Mouse (Mus musculus): ENCODE measurements at regions not wholly inside any gene's neighbourhood (a gene's known extent, or its start where the extent isn't known, plus 50 kb on each side); places are given as distances from the start of the nearest gene placed in this dataset.

DNA sequence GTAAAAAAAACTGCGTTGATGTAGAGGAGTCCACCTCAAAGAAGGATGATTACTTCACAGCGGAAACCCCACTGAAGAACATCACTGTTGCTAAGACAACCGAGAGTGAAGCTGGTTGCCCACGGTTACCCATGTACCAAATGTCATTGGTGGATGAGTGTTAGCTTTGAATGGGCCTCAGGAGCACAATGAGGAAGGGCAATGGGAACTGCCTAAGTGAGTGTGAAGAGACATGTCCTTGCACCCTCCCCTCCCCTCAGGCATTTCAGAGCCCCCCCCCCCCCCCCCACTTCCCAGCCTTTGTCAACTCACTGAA is 96.1 kb upstream of the Chd2 start:
- Histone ChIP-seq H3K4me3 (ENCODE audit: insufficient read depth, low read length) (no peak overlapping the region), H3K27ac (ENCODE audit: insufficient read depth, low read length) (no peak overlapping the region), H3K4me1 (ENCODE audit: control insufficient read depth, insufficient read depth, low read length) (no peaks in the 10 kb centered on the region)
- TF ChIP-seq CTCF (IDR thresholded peaks at IDR 0.05; ENCODE audit: borderline replicate concordance, insufficient read depth, low read length) = no peak
- no peak for TF ChIP-seq POLR2A (IDR thresholded peaks at IDR 0.05; ENCODE audit: low read depth, low read length)

DNA sequence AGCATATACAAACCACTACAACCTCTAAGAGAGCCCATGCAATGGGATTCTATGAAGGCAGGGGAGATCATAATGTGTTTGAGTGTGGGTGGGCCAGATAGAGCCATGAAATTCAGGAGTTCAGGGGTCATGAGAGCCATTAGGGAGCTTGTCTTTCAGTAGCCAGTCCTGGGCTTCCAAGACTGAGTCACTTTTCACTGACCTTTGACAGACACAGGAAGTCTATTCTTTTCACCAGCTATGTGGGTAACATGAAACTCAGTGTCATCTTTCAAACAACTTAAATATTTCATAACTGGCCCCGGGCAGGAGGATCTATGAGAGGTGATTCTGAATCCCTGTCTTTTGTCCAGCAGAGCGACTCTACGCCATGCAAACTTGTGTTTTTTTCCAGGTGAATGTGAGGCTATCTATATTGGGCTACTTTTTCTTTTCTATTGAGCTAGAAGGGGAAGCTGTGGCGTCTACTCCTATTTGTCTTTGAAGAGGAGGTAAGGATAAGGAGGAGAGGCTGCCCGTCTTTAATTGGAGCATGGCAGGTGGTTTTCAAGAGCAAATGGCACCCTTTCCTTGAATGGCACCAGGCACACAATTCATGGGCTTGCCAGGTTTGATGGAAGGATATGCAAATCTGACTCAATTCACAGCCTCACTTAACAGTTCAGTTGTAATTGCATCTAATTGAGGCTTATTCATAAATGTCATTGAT is 95.6 kb upstream of the Chd2 start:
- H3K4me3 ChIP-seq (ENCODE audit: insufficient read depth, low read length) = no peak overlapping the region
- H3K27ac ChIP-seq (ENCODE audit: insufficient read depth, low read length) = no peak overlapping the region
- no peak for TF ChIP-seq POLR2A (IDR thresholded peaks at IDR 0.05; ENCODE audit: low read depth, low read length)
- no peak for TF ChIP-seq CTCF (IDR thresholded peaks at IDR 0.05; ENCODE audit: borderline replicate concordance, insufficient read depth, low read length)
- no peaks in the 10 kb centered on the region for H3K4me1 ChIP-seq (ENCODE audit: control insufficient read depth, insufficient read depth, low read length)

DNA sequence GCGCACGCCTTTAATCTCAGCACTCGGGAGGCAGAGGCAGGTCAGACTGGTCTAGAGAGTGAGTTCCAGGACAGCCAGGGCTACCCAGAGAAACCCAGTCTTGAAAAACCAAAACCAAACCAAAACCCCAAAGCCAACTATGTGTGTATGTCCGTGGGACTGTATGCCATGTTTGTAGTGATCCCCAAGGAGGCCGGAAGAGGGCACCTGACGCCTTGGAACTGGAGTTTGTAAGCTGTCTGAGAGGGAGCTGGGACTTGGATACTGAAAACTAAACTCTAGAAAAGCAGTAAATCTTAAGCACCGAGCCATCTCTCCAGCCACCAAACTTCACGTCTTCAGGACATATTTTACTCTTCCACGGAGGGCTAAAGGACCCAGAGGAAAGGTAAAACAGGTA is 93.8 kb upstream of the Chd2 start:
- TF ChIP-seq POLR2A (IDR thresholded peaks at IDR 0.05; ENCODE audit: low read depth, low read length) (no peak), CTCF (IDR thresholded peaks at IDR 0.05; ENCODE audit: borderline replicate concordance, insufficient read depth, low read length) (no peak)
- H3K27ac ChIP-seq (ENCODE audit: insufficient read depth, low read length) = no peak overlapping the region
- H3K4me1 ChIP-seq (ENCODE audit: control insufficient read depth, insufficient read depth, low read length) = no peaks in the 10 kb centered on the region
- H3K4me3 ChIP-seq (ENCODE audit: insufficient read depth, low read length) = no peak overlapping the region

- no peaks in the 10 kb centered on the region for H3K4me1 ChIP-seq (ENCODE audit: control insufficient read depth, insufficient read depth, low read length)
- no peak overlapping the region for H3K27ac ChIP-seq (ENCODE audit: insufficient read depth, low read length)
- TF ChIP-seq POLR2A (IDR thresholded peaks at IDR 0.05; ENCODE audit: low read depth, low read length) = no peak
- no peak for TF ChIP-seq CTCF (IDR thresholded peaks at IDR 0.05; ENCODE audit: borderline replicate concordance, insufficient read depth, low read length)
- H3K4me3 ChIP-seq (ENCODE audit: insufficient read depth, low read length) = no peak overlapping the region
Observed at GRCm38 (mm10) chr7:73630790-73631189, 89.2 kb upstream of the Chd2 start.

DNA sequence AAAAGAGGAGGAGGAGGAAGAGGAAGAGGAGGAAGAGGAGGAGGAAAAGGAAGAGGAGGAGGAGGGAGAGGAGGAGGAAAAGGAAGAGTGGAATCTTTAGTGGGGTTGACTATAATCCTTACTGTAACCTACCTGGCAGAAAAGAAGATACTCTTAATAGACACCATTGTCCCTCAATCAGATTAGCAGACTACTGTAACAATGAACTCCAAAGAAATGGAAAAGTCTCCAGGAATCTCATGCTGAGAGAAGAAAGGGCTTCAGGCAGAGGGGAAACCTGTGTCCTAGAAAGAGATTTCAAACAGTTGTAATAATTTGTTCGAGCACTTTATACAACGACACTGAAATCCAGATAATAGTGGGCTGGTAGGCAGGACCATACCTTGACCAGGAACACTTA is 87.6 kb upstream of the Chd2 start:
- no peak for TF ChIP-seq POLR2A (IDR thresholded peaks at IDR 0.05; ENCODE audit: low read depth, low read length)
- no peak for TF ChIP-seq CTCF (IDR thresholded peaks at IDR 0.05; ENCODE audit: borderline replicate concordance, insufficient read depth, low read length)
- Histone ChIP-seq H3K27ac (ENCODE audit: insufficient read depth, low read length) (no peak overlapping the region), H3K4me1 (ENCODE audit: control insufficient read depth, insufficient read depth, low read length) (no peaks in the 10 kb centered on the region), H3K4me3 (ENCODE audit: insufficient read depth, low read length) (no peak overlapping the region)

DNA sequence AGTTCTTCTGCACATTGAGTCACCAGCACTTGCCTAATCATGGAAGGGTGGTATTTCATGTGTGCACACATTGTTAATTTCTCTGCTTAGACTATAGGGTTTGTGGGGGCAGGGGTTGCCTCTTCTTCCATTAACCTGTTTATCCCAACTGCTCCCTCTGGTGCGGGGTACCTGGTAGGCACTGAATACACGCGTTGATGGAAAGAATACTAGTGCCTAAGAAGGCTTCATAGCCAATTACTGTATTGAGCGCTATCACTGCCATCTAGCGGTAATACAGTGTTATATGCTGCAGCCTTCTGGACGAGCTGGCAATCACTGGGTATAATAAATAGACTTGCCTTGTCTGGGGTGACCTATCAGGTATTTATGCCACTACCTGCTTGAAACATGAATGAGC is 86.4 kb upstream of the Chd2 start:
- no peak; the same call in 1 of the 2 replicates for TF ChIP-seq CTCF (IDR thresholded peaks at IDR 0.05; ENCODE audit: borderline replicate concordance, insufficient read depth, low read length)
- TF ChIP-seq POLR2A (IDR thresholded peaks at IDR 0.05; ENCODE audit: low read depth, low read length) = no peak
- Histone ChIP-seq H3K27ac (ENCODE audit: insufficient read depth, low read length) (no peak overlapping the region), H3K4me1 (ENCODE audit: control insufficient read depth, insufficient read depth, low read length) (no peaks in the 10 kb centered on the region; the same call in 1 of the 2 replicates), H3K4me3 (ENCODE audit: insufficient read depth, low read length) (no peak overlapping the region)

DNA sequence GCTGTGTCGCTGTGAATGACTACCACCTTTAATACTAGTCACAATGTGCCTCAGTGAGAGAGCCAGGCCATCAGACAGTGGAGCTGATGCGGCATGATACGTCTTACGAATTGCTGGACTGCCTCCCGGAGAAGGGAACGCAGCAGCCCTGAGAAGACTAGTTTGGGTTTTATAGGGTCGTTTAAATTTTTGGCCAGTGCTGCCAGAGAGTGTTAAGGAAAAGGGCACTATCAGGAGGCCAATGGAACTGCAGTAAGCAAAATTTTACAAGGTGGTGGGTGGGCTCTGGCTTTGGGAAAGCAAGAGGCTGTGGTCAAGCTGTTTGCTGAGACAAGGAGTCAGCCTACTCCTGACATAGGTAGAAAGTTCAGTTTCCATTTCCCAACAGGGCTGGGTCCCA is 84.7 kb upstream of the Chd2 start:
- Histone ChIP-seq H3K4me1 (ENCODE audit: control insufficient read depth, insufficient read depth, low read length) (no peaks in the 10 kb centered on the region; the same call in 1 of the 2 replicates), H3K4me3 (ENCODE audit: insufficient read depth, low read length) (no peak overlapping the region), H3K27ac (ENCODE audit: insufficient read depth, low read length) (no peak overlapping the region)
- TF ChIP-seq POLR2A (IDR thresholded peaks at IDR 0.05; ENCODE audit: low read depth, low read length) = no peak
- no peak for TF ChIP-seq CTCF (IDR thresholded peaks at IDR 0.05; ENCODE audit: borderline replicate concordance, insufficient read depth, low read length)

DNA sequence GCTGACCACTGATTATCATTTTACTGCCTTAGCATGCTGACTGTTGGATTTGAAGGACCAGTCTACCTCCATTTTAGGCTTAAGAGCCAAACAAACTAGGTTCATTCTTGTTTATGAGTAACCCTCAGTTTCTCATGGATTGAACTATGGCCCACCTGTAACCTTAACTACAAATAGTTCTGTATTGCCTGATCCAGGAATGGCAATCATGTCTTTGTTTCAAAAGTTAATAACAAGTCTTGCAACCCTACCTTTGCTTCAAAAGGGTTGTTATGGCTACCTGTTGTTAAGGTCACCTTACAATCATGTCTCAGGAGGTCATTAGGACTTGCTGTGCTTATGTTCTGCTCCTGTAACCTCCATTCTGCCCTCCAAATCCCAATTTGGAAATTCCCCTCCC is 84.0 kb upstream of the Chd2 start:
- no peak overlapping the region for H3K27ac ChIP-seq (ENCODE audit: insufficient read depth, low read length)
- no peaks in the 10 kb centered on the region; the same call in 1 of the 2 replicates for H3K4me1 ChIP-seq (ENCODE audit: control insufficient read depth, insufficient read depth, low read length)
- H3K4me3 ChIP-seq (ENCODE audit: insufficient read depth, low read length) = no peak overlapping the region
- TF ChIP-seq POLR2A (IDR thresholded peaks at IDR 0.05; ENCODE audit: low read depth, low read length) = no peak
- no peak for TF ChIP-seq CTCF (IDR thresholded peaks at IDR 0.05; ENCODE audit: borderline replicate concordance, insufficient read depth, low read length)

DNA sequence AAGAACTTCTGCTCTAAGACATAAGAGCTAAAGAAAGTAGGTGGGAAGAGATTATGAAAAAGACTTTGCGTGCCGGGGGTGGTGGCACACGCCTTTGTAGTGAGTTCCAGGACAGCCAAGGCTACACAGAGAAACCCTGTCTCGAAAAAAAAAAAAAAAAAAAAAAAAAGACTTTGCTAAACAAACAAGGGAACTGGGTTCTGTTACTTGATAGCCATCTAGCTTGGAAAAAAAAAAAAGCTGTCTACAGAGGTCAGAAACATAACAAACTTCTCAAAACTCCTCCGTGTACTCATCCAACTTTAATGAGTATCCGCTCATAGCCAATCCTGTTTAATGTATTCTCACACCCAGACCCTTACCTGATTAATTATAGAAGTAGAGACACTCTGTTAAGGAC is 83.4 kb upstream of the Chd2 start:
- TF ChIP-seq CTCF (IDR thresholded peaks at IDR 0.05; ENCODE audit: borderline replicate concordance, insufficient read depth, low read length) = no peak
- no peak for TF ChIP-seq POLR2A (IDR thresholded peaks at IDR 0.05; ENCODE audit: low read depth, low read length)
- H3K4me3 ChIP-seq (ENCODE audit: insufficient read depth, low read length) = no peak overlapping the region

GRCm38 (mm10) chr7:73624093-73624600 is 82.5 kb upstream of the Chd2 start:
- Histone ChIP-seq H3K4me3 (ENCODE audit: insufficient read depth, low read length) (no peak overlapping the region), H3K4me1 (ENCODE audit: control insufficient read depth, insufficient read depth, low read length) (no peaks in the 10 kb centered on the region; the same call in 1 of the 2 replicates), H3K27ac (ENCODE audit: insufficient read depth, low read length) (no peak overlapping the region)
- TF ChIP-seq CTCF (IDR thresholded peaks at IDR 0.05; ENCODE audit: borderline replicate concordance, insufficient read depth, low read length) (no peak), POLR2A (IDR thresholded peaks at IDR 0.05; ENCODE audit: low read depth, low read length) (no peak)

More for the DNA sequence above, 83.4 kb upstream of the Chd2 start:
- Histone ChIP-seq H3K4me1 (ENCODE audit: control insufficient read depth, insufficient read depth, low read length) (no peaks in the 10 kb centered on the region; the same call in 1 of the 2 replicates), H3K27ac (ENCODE audit: insufficient read depth, low read length) (no peak overlapping the region)
